Mouse (Mus musculus) kidney, adult 9 months (tissue): Measurements from ENCODE around the gene Rad54l.

Experiments used
- DNase-seq: peaks from one replicate; pipeline ENCODE4 v3.0.0; 2022

Rad54l gene

GRCm38 (mm10) chr4:116123602-116124519, at the start of gene Rad54l, which contains the start of gene Pomgnt1:
Rad54l (minus strand) TSS chr4:116123690.
Pomgnt1 (plus strand) TSS chr4:116123840.
- peak; percentile 81 for DNase-seq

DNA sequence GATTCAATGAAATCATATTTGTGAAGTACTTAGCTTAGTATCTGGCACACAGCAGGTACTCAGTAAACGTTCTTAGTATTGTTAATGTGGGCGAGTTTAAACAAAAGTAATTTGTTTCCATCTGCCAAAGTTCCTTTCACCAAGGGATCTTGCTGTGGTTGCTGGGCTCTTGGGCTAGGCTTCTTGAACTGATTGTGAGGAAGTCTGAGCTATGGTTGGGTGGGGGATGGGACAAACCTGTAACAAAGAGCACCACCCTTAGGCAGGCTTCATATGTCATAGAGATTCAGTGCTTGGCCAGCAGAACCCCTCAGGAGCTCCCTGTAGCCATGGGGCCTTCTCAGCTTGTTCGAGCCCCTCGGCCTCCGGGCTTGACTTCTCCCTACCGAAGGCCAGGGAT, 49.6 kb upstream of the Rad54l start, which contains the start of the genes 1700042G07Rik and Gm49337:
TSS of gene 1700042G07Rik (plus strand) at position 301 of the 400 bp plus-strand sequence.
TSS of gene Gm49337 (plus strand) at position 313 of the 400 bp plus-strand sequence.
- no peak for DNase-seq

- DNase-seq, result no peak
Measured at GRCm38 (mm10) chr4:116169353-116169672, 45.8 kb upstream of the Rad54l start.

DNA sequence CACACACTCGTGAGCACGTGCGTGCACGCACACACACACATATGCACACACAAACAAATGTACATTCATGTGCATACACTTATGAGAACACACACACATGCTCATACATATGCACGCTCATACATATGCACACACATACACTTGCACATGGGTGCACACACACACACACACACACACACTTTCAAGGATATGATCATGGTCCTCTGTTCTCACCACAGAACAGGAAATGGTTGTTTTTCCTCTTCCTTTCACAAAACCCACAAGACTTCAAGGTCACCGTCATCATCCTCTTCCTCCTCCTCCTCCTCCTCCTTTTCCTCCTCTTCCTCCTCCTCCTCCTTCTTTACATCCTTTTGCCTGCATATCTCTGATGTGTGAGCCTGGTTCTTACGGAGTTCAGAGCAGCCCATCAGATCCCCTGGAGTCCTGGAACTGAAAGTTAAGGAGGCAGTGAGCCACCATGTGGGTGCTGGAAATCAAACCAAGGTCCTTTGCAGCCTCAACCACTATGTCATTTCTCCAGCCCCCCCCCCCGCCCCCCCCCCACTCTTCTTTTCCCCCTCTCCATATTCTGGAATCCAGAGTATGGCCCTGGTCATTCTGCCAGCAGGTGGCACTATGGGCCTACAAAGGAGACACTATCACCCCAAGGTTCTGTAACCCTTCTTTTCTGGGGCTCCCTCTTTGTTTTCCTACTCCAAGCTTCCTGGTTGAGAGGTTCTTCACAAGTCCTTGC, 45.3 kb upstream of the Rad54l start:
- peak; percentile 76 for DNase-seq

DNA sequence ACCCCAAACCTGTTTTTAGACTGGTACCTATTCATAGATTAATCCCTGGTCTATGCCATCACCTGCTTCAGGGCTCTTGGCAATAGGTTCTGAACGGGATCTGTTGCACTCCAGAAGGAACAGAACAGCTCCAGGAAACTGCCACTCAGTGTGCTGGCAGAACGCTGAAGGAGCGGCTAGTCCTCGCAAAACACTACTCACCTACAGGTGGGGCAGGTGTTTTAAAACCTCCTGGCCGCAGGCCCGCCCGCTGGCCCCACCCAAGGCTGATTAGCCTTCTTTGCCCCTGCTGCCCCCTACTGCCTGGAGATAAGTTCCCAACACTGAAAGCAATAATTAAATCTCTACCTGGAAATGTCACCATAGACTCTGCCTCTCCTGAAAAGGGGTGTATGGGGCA, 43.9 kb upstream of the Rad54l start, which contains the start of gene Tspan1:
TSS of gene Tspan1 (minus strand) at position 198 of the 400 bp plus-strand sequence.
- peak; percentile 65 for DNase-seq

DNA sequence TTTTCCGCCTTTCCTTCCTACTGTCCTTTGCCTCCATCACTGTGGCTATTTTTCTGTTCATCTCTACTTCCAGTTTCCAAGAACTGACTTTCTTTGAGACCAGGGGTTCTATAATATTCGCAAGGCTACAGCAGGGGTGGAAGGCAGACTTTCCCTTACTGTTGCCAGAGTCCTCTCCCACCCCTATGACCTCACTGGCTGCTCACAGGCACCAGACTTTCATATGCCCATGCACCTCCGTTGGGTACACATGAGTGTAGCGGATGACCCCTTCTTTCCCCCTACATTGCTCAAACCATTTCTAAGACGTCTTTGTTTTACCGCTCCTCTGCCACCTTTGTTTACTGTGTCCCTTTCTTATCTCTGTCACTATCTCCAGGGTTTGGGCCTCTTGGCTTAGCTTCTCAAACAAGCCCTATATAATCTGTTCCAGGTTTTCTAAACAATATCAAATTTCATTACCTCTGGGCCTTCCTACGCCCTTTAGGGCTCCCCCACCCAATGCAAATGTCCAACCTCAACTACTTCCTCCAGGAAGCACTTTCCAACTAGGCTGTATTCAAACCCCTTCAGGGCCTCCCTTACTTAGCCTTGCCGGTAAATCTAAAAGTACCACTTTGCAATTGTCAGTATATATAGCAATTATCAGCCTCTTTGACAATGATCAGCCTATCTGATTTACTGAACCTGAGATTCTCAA, 42.4 kb upstream of the Rad54l start:
- DNase-seq, result no peak

- DNase-seq, result no peak
Measured at GRCm38 (mm10) chr4:116164759-116165554, 41.5 kb upstream of the Rad54l start.

GRCm38 (mm10) chr4:116162142-116162541, 38.7 kb upstream of the Rad54l start:
- peak; percentile 60 for DNase-seq

DNA sequence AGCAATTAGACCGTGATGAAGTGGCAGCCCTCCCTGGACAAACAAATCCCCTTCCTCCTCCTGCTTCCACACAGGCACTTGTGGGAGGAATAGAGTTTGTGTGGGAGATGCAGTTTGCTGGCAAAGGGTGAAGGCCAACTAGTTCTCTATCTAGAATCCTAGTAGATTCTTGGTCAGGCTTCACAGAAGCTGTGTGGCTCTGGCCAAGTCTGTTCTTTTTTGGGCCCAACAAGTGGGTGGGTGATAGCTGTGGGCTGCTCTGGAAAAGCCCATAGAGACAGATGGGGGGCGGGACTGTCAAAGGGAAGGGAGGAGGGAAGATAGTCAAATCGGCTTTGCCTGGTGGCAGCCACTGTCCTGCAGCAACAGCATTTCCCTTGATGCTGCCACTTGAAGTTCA, 37.3 kb upstream of the Rad54l start:
- DNase-seq, result no peak

GRCm38 (mm10) chr4:116159912-116160311, 36.4 kb upstream of the Rad54l start:
- no peak for DNase-seq

DNA sequence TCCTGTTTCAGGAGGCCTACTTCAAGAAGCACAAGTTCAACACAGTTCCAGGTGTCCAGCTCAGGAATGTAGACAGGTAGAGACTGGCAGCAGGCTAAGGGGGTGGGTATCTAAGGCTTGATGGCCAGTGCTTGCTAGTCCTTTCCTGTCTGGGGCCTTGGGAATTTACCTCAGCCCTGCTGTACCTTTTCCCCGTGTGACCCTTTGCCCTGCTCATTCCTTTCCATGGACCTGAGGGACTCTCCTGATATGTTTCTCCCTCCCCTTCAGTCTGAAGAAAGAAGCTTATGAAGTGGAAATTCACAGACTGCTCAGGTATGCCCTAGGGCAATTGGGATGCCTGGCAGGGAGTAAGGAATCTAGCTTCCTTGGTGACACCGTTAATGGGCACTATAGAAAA, 34.4 kb upstream of the Rad54l start:
- peak; percentile 61 for DNase-seq

DNA sequence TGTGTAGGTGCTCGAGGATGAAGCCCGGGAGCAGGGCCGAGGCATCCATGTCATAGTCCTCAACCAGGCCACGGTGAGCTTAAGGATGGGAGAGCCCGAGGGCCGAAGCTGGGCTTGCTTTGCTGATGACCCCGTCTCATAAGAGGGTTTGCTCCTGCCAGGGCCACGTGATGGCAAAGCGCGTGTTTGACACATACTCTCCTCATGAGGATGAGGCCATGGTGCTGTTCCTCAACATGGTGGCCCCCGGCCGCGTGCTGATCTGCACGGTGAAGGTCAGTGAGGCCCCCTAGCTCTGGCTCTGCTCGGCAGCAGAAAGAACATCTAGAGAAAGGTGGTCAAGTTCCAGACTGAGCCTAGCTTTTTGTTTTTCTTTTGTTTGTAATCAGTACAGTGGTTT, 29.2 kb upstream of the Rad54l start:
- DNase-seq, result no peak

DNA sequence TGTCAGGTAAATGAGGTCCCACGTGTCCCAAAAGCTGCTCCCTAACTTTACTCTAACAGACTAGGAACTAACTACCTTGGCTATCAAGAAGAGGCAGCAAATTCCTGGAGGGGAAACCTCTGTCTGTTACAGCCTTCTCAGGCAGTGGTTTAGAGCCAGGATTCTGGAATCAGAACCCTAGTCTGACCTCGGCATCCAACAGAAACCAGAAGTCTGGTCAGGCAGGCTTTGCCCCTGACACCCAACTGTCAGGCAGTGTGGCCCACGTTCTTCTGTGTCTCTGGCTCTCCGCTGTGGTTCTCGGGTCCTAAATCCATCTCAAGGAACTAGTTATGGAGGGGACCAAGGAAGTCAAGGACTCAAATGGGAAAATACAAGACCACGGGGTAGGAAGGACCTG, 27.7 kb upstream of the Rad54l start, which contains the start of gene Lurap1:
TSS of gene Lurap1 (minus strand) at position 101 of the 400 bp plus-strand sequence.
- no peak for DNase-seq

GRCm38 (mm10) chr4:116150862-116151221, 27.4 kb upstream of the Rad54l start:
- DNase-seq, result no peak

DNA sequence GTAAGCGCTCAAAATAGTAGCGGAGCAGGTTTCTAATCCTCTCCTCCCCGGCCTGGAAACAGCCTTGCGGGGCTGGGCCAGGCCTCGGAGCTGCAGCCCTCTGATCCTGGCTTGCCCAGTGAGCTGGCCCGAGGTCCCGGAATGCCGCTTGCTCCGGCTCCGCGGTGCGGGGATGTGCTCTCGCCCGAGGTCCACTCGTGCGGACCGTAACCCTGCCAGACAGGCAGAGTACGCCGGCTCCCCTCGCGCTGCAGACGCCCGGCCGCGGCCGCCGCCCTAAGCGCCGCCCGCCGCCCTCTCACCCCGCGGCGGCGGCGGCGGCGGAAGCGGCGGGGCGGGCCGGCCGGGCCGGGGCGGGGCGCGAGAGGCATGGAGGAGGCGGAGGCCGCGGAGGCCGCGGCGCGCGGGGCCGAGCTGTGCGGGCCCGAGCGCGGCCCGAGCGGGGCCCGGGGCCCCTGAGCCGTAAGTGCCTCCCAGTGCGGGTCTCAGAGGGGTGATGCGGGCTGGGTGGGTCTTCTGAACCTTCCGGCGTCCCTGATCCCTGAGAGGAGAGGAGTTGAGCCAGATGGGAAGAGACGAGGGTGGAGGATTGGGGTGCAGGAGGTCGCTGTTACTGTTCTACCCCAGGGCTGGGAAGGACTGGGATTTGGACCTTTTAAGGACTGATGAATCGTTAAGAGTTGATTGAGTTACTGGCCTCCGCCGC, 26.8 kb upstream of the Rad54l start:
- peak; percentile 54 for DNase-seq

GRCm38 (mm10) chr4:116149812-116150155, 26.3 kb upstream of the Rad54l start:
- DNase-seq, result no peak

DNA sequence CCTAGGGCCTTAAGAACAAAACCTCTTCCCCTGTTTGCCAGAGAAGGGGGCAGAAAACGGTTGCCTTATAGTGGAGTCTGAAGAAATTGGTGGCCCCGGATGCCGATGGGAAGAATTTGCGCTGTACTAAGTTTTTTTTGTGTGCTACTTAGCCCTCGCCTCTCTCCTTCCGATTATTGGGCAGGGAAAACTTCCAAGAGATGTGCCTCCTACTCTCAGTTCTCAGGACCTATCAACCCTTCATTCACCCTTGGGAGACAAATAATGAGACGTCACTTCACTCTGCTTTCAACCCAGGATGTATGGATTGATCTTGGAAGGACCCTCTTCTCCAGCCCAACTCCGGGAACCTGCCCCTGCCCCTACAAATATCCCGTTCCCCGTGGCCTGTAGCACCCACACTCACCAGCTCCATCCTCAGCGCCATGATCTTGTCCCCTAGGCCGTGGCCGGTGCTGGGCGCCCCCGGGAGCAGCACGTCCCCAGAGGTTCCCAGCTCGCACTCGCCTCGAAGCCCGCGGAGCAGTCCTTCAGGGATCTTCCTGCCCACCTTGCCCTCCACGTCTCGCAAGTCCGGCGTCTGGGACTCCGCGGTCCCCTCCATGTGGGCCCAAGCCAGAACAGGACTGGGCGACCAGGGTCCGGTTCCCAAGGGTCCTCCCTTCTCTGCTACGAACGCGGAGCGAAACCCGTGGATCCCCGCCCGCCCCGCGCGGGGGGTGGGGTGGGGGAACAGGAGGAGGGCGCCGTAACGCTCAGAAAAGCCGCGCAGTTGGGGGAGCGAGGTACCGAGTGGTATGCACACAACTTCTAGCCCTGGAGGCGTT, 20.6 kb upstream of the Rad54l start:
- peak; percentile 58 for DNase-seq

GRCm38 (mm10) chr4:116143317-116143811, 19.9 kb upstream of the Rad54l start:
- DNase-seq, result peak; percentile 60

DNA sequence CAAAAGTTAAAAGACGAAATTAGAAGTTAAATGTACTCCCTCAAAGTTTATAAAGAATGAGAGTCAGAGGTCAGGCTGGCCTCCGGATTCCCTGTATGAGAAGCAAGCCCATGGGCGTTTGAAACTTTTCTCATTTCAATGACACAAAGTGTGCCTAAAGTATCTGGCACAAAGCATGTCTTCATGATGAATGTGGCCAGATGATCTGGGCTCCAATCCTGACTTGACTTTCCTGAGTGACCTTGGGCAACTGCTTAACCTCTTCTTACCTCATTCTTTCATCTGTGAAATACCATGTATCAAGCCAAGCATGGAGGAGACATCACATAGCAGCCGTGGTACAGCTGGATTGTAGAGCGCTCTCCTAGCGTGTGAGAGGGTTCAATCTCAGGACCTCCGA, 18.8 kb upstream of the Rad54l start:
- DNase-seq, result peak; percentile 41

- DNase-seq, result no peak
Measured at GRCm38 (mm10) chr4:116141736-116142135, 18.2 kb upstream of the Rad54l start.
